Mouse (Mus musculus): ENCODE data around the gene 4930568D16Rik. TPM values are rescaled to one million over a fixed set of nuclear protein-coding genes. Genes with fewer than 3 reads are reported as not detected.

4930568D16Rik gene
- total RNA-seq, 2 experiments from 2014 or later, result not detected

GRCm38 (mm10) chr2:35314300-35314699 lies 53.2 kb downstream of the 4930568D16Rik start:
- intact Hi-C loops (cut with DNase I; ENCODE audit: low total_unique reads), result no loop called here
- no peak for DNase-seq

GRCm38 (mm10) chr2:35309906-35310493 lies 57.5 kb downstream of the 4930568D16Rik start:
- no peak for DNase-seq
- intact Hi-C loops (cut with DNase I; ENCODE audit: low total_unique reads), result no loop called here

GRCm38 (mm10) chr2:35308166-35308565 lies 59.4 kb downstream of the 4930568D16Rik start:
- no peak for DNase-seq
- intact Hi-C loops (cut with DNase I; ENCODE audit: low total_unique reads), result no loop called here

Other genes with a start within 250 kb of the 4930568D16Rik start
- 10 to 100 TPM; 76.7 to 79.5 TPM for gene Rab14, start 166.6 kb downstream of the 4930568D16Rik start, total RNA-seq (2021)
- gene Gsn, start 111.3 kb downstream of the 4930568D16Rik start, total RNA-seq (2021), result 100 to 1,000 TPM; 177 to 231 TPM
- gene Stom, start 30.8 kb downstream of the 4930568D16Rik start, total RNA-seq (2021), result 10 to 100 TPM; 20.1 to 22.2 TPM
- not detected for gene 4930402F06Rik, start 29.4 kb upstream of the 4930568D16Rik start, total RNA-seq (2021)
- gene Ggta1, start 95.5 kb upstream of the 4930568D16Rik start, total RNA-seq (2021), result 10 to 100 TPM; 11.1 to 15.6 TPM
- 10 to 100 TPM; 42.8 to 46.3 TPM for gene Dab2ip, start 190.5 kb upstream of the 4930568D16Rik start, total RNA-seq (2021)